Mouse (Mus musculus) spleen, adult 2 months (tissue): ENCODE measurements around the gene Mrtfb.

ENCODE experiments used
- CTCF ChIP-seq: fragments of 200-500 bp; IDR thresholded peaks from 2 replicates; pipeline ENCODE4 v1.5.1; 2011; ENCODE audit warnings: mild to moderate bottlenecking, inconsistent platforms; ENCODE audit not compliant: insufficient read depth, insufficient read length, insufficient replicate concordance; ENCODE audit errors: extremely low read depth
- POLR2A ChIP-seq: fragments of 200-500 bp; IDR thresholded peaks from 2 replicates; pipeline ENCODE4 v1.6.1; 2011; ENCODE audit warnings: low read depth, low read length, inconsistent platforms

DNA sequence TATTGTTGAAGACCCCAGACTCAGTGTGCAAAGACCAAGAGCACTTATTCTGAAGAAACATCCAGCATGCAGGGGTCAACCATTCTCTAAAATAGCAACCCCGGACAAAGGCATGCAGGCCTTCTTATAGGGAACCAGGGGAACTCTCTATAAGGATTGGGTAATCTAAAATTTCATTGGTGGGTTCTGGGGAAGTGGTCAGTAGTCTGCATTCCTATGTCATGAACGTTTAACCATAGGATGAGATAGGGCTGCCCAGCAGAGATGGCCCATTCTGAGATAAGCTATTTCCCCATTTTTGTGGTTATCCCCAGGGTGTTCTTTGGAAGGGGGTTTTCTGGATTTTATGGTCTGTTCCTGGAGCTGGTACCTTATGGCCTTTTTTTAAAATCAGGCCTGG is 163.5 kb downstream of the Mrtfb start:
- no peak for TF ChIP-seq POLR2A
- no peak for TF ChIP-seq CTCF
